Mouse (Mus musculus): ENCODE measurements around the gene Nab2.

- TF ChIP-seq CTCF (IDR thresholded peaks at IDR 0.05; ENCODE audit: borderline replicate concordance, control insufficient read depth, extremely low read depth, insufficient read depth, low read length, poor library complexity): no peak
- TF ChIP-seq POLR2A (IDR thresholded peaks at IDR 0.05; ENCODE audit: control insufficient read depth, extremely low read depth, insufficient read depth, low read length, poor library complexity): no peak
Measured at GRCm38 (mm10) chr10:127632668-127633271, 35.6 kb downstream of the Nab2 start.
